Mouse (Mus musculus) heart, adult 2 months (tissue): ENCODE results near the gene Trmt61a. TPM values are rescaled to one million over a fixed set of nuclear protein-coding genes. Genes with fewer than 3 reads are reported as not detected.
A peak's percentile ranks its signal among the peaks of the same experiment; 100 is the strongest.

ENCODE experiments used
- DNase-seq, 2 experiments: peaks; one replicate each; pipeline ENCODE4 v3.0.0; 2021
- H3K27ac ChIP-seq: fragments of 200-600 bp; 2 replicates; pipeline ENCODE4 v1.8.1; 2022
- H3K27me3 ChIP-seq: fragments of 200-500 bp; 2 replicates; pipeline ENCODE4 v1.6.1; 2012; ENCODE audit warnings: mild to moderate bottlenecking, low read length, inconsistent platforms, mixed read lengths; ENCODE audit not compliant: control insufficient read depth, insufficient read depth
- H3K36me3 ChIP-seq: fragments of 200-500 bp; 2 replicates; pipeline ENCODE4 v1.6.1; 2012; ENCODE audit warnings: low read length, inconsistent platforms; ENCODE audit not compliant: control insufficient read depth, insufficient read depth
- H3K4me1 ChIP-seq: fragments of 200-500 bp; 2 replicates; pipeline ENCODE4 v1.6.1; 2011; ENCODE audit warnings: low read length; ENCODE audit not compliant: control insufficient read depth, insufficient read depth
- H3K4me3 ChIP-seq: fragments of 200-600 bp; 2 replicates; pipeline ENCODE4 v1.8.1; 2022
- H3K79me2 ChIP-seq: fragments of 200-500 bp; replicated peaks from 2 replicates; pipeline ENCODE4 v1.6.1; 2012; ENCODE audit warnings: mild to moderate bottlenecking, inconsistent platforms, low read length, moderate library complexity, mixed read lengths; ENCODE audit not compliant: control insufficient read depth, insufficient read depth
- H3K9ac ChIP-seq: fragments of 200-500 bp; 2 replicates; pipeline ENCODE4 v1.6.1; 2012; ENCODE audit warnings: low read depth, mild to moderate bottlenecking, control low read depth, inconsistent platforms, low read length, mixed read lengths
- CTCF ChIP-seq: fragments of 200-600 bp; IDR thresholded peaks from 2 replicates; pipeline ENCODE4 v1.8.1; 2022; ENCODE audit warnings: antibody characterized with exemption, mild to moderate bottlenecking, moderate library complexity
- EP300 ChIP-seq: fragments of 200-500 bp; IDR thresholded peaks from 2 replicates; pipeline ENCODE4 v1.6.1; 2011; ENCODE audit warnings: low read depth, low read length, control low read depth; ENCODE audit not compliant: insufficient read depth
- POLR2A ChIP-seq: fragments of 200-500 bp; IDR thresholded peaks from 2 replicates; pipeline ENCODE4 v1.6.1; 2011; ENCODE audit warnings: mild to moderate bottlenecking, low read depth, low read length, control low read depth; ENCODE audit not compliant: insufficient read depth
- WGBS: fragments of 180-500 bp; shearing (Covaris S2); methylation state at CpG from one replicate; pipeline ENCODE4 v1.1.7; 2018; 5-methylcytosine and 5-hydroxymethylcytosine counted together
- intact Hi-C: fragments of 180-260 bp; cut with DNase I; formaldehyde crosslinking; loops from one replicate; pipeline ENCODE4 v1.15.1; 2025
- polyA plus RNA-seq: library from polyadenylated mRNA; depleted of rRNA; stranded (reverse); fragments of >200 nt; gene quantifications from 2 replicates; pipeline ENCODE4 v1.2.3, GENCODE M21; 2012
- total RNA-seq, 2 experiments: library from RNA; stranded (reverse); gene quantifications; 2 replicates each; pipeline ENCODE4 v1.2.3; 2021

Trmt61a gene
- total and polyA plus RNA-seq, 3 experiments, result 4.5 to 11.8 (median 5.4) TPM

DNA sequence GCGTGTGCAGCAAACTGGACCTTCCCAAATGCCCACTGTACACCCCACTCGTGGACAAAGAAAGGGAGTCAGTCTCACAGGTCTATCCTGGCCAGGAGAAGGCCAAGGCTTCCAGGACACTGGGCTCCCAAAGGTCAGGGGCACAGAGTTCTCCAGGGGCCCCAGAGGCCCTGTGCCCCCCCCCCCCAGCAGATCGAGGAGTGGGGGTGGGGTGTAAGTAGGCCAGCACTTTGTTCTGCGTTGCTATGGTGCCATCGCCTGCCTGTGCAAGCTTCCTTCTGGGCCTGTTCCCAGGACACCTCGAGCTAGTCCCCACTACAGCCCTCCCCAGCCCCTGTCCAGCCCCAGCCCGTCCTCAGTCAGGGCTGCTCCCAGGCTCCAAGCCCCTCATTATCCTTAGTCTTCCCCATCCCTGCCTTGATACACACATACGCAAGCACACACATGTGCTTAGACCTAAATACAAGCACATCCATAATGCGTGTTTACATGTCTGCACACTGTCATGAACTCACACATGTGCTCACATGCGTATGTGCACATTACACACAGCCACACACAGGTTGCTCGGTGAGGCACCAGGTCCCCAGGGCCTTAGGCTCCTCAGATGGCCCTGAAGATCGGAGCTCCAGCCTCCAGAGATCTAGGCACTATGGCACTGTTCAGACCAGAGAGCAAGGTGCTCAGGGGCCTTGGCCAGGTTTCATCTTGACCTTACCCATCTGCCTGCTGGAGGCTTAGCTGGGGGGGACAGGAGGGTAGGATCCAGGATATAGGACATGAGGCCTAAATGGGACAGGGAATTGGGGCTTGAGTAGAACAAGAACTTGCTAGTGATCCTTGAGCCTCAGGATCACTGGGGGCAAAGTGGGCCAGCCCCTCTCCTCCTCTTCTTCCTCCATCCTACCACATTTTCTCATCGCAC is 17.2 kb downstream of the Trmt61a start:
- WGBS, result 63% methylated on average over 13 of the region's 13 CpGs
- intact Hi-C loops, result no loop called here
- peaks cover 24% of the 10 kb centered on the region for H3K4me1 ChIP-seq
- H3K27me3 ChIP-seq, result no peaks in the 10 kb centered on the region
- peak overlapping the region; percentile 10; the same call in 1 of the 2 replicates for H3K9ac ChIP-seq
- TF ChIP-seq POLR2A (no peak), CTCF (no peak), EP300 (no peak)
- no peak for DNase-seq
- no peaks in the 10 kb centered on the region for H3K79me2 ChIP-seq
- H3K36me3 ChIP-seq, result no peaks in the 10 kb centered on the region
- no peak overlapping the region for H3K4me3 ChIP-seq
- peak overlapping the region; percentile 27; the same call in 1 of the 2 replicates for H3K27ac ChIP-seq

DNA sequence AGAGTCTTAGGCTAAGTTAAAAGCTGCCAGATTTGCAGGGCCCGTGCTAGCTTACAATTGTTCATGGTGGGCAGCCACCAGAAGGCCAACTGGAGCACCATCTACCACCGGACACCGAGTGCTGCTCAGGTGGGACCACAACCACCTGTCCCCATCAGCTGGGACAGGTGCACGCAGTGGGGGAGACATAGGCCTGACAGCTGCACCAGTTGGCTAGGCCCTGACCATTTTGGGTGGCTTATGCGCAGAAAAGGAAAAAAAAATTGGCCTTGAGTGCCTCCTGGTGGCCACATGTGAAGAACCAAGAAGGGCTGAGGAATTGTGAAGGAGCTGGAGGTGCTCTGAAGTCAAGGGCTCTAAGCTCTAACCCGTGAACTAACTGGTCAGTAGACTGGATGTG is 18.3 kb downstream of the Trmt61a start:
- peak overlapping the region; percentile 44; the same call in 1 of the 2 replicates for H3K27ac ChIP-seq
- peak; percentile 93 for TF ChIP-seq EP300
- TF ChIP-seq CTCF, result peak; percentile 88
- TF ChIP-seq POLR2A, result no peak
- no peaks in the 10 kb centered on the region for H3K27me3 ChIP-seq
- H3K36me3 ChIP-seq, result no peaks in the 10 kb centered on the region
- WGBS, result 30% methylated on average over 6 of the region's 6 CpGs
- H3K4me1 ChIP-seq, result peaks cover 22% of the 10 kb centered on the region
- peak; percentile 81 for DNase-seq
- intact Hi-C loops, result loop anchor here (1.0 kb wide), 2 partner anchors 28 to 43 kb away; no protein-coding TSS in a partner anchor
- no peaks in the 10 kb centered on the region for H3K79me2 ChIP-seq
- H3K9ac ChIP-seq, result 0 out of 2 replicates have a peak overlapping the region, but pooled peaks have one; percentile 29
- no peak overlapping the region for H3K4me3 ChIP-seq

DNA sequence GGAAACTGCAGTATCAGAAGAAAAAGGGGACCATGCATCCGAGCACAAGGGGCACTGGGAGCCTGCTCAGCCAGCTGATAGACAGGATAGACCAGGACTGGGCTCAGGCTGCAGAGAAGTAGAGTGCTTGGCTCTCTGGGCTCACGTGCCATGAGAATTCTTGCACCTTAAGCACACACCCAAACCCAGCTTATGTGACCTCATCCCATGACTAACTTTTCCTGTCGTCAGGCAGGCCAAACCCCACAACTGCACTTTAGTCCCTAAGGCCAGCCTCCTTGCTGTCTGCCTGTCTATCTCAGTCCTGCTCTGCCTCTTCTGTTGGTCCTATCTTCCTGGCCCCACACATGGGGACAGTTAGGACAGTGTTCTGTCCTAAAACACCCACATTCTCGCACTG is 19.8 kb downstream of the Trmt61a start:
- no peaks in the 10 kb centered on the region for H3K79me2 ChIP-seq
- peak overlapping the region; percentile 69 for H3K27ac ChIP-seq
- no peak overlapping the region for H3K4me3 ChIP-seq
- TF ChIP-seq POLR2A, result no peak
- no peak for TF ChIP-seq EP300
- no peak for TF ChIP-seq CTCF
- intact Hi-C loops, result no loop called here
- H3K9ac ChIP-seq, result no peak overlapping the region
- no peaks in the 10 kb centered on the region for H3K27me3 ChIP-seq
- no peak for DNase-seq
- peaks cover 20% of the 10 kb centered on the region for H3K4me1 ChIP-seq
- WGBS, result 51% methylated on average over 4 of the region's 4 CpGs
- H3K36me3 ChIP-seq, result no peaks in the 10 kb centered on the region

DNA sequence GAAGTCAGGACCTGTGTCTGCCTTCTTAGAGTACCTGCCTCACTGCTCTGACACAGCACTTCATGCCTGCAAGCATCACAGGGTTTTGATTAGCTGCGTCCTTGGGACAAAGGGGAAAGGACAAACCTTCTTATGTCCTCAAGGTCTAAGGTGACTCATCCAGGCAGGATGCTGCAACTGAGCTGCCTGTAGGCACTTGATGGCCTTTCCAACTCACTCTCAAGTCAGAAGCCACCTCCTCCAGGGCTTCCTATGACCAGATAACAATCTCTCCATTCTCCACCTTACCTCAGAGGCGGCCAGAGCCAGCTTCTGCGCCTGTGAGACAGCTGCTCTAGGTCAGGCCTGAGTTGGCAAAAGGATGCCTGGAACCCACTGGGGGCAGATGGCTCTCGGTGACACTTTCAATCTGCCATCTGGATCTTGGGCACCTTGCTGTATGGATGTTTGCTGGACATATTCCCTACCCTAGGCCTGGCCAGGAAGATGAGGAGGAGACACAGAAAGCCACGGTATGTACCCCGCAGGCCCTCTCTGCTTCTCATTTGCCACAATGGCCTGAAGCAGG is 20.5 kb downstream of the Trmt61a start:
- Histone ChIP-seq H3K27me3 (no peaks in the 10 kb centered on the region), H3K79me2 (no peaks in the 10 kb centered on the region), H3K4me3 (no peak overlapping the region), H3K27ac (peak overlapping the region; percentile 69), H3K4me1 (peaks cover 20% of the 10 kb centered on the region), H3K9ac (no peak overlapping the region), H3K36me3 (no peaks in the 10 kb centered on the region)
- intact Hi-C loops, result no loop called here
- TF ChIP-seq CTCF (no peak), POLR2A (0 out of 2 replicates have a peak, but pooled peaks have one; percentile 25), EP300 (no peak)
- DNase-seq, result no peak
- WGBS, result 65% methylated on average over 6 of the region's 6 CpGs

DNA sequence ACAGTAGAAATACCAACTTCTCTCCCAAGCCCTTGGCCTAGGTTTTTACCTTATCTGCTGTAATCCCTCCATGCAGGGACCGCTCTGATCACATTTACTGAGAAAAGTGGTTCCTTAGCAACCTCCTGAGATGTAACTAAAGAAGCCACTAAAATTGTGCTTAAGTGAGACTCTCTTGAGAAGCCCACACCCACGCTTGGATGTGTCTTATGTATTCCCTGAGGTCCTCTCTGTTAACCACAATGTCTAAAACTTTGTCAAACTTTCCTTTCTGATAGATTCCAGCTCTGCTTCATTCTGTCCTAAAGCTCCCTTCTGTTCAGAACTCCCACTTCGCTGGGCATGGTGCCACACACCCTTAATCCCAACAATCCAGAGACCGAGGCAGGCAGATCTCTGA is 21.6 kb downstream of the Trmt61a start:
- no peak for DNase-seq
- H3K4me3 ChIP-seq, result no peak overlapping the region
- WGBS, result 86% methylated on average over 4 of the region's 4 CpGs
- no peak overlapping the region; the same call in 1 of the 2 replicates for H3K27ac ChIP-seq
- TF ChIP-seq POLR2A, result no peak
- no peak for TF ChIP-seq CTCF
- no peak for TF ChIP-seq EP300
- H3K27me3 ChIP-seq, result no peaks in the 10 kb centered on the region
- H3K36me3 ChIP-seq, result no peaks in the 10 kb centered on the region
- no peak overlapping the region for H3K9ac ChIP-seq
- H3K4me1 ChIP-seq, result peaks cover 24% of the 10 kb centered on the region
- intact Hi-C loops, result no loop called here
- H3K79me2 ChIP-seq, result no peaks in the 10 kb centered on the region

DNA sequence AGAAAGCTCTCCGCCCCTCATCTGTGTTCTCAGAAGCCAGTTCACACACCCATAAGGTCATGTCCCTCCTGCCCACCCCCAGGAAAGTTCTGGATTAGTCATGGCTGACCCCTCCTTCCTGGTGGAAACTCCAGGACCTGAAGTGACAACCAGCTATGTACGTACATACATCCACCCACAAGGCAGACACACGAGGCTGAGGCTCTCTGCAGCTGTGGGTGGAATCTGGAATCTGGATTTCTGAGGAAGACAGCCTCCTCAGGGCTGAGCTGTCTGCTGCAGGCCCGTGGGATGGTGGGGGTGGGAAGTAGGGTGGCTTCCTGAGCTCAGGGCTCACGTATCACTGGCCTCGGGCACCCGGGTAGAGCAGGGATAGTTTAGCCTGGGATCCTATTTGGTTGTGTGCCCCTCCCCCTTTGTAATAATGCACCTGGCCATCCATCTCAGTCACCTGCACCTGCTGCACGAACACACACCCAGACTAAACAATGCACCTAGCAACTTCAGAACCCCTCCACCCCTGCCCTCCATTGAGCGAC is 23.1 kb downstream of the Trmt61a start:
- H3K36me3 ChIP-seq, result peaks cover 2% of the 10 kb centered on the region; the same call in 1 of the 2 replicates
- 60% methylated on average over 9 of the region's 9 CpGs for WGBS
- peaks cover 32% of the 10 kb centered on the region for H3K4me1 ChIP-seq
- TF ChIP-seq EP300, result no peak
- TF ChIP-seq POLR2A, result no peak
- TF ChIP-seq CTCF, result no peak
- no peak overlapping the region for H3K27ac ChIP-seq
- no peaks in the 10 kb centered on the region for H3K27me3 ChIP-seq
- intact Hi-C loops, result no loop called here
- no peak for DNase-seq
- no peak overlapping the region for H3K4me3 ChIP-seq
- H3K9ac ChIP-seq, result no peak overlapping the region
- H3K79me2 ChIP-seq, result no peaks in the 10 kb centered on the region
